Mouse (Mus musculus): ENCODE results near the gene D130043K22Rik. TPM values are rescaled to one million over a fixed set of nuclear protein-coding genes. Genes with fewer than 3 reads are reported as not detected.
A peak's percentile ranks its signal among the peaks of the same experiment; 100 is the strongest.
"Not testable (repeated sequence)": the region's sequence is repeated elsewhere in the genome, so short reads cannot be mapped to it uniquely, and the experiment has no call there.

Gene D130043K22Rik
- total RNA-seq, 2 experiments from 2014 or later: 34.0 to 34.1 TPM

- intact Hi-C loops (cut with DNase I): loop anchor here (2.0 kb wide), 1 partner anchor 30 kb away; the partner anchor contains the start of gene BC005537
- DNase-seq (ENCODE audit: low spot score in 2 of 2): no peak
Measured at GRCm38 (mm10) chr13:24830756-24831352, 14.1 kb upstream of the D130043K22Rik start.

DNA sequence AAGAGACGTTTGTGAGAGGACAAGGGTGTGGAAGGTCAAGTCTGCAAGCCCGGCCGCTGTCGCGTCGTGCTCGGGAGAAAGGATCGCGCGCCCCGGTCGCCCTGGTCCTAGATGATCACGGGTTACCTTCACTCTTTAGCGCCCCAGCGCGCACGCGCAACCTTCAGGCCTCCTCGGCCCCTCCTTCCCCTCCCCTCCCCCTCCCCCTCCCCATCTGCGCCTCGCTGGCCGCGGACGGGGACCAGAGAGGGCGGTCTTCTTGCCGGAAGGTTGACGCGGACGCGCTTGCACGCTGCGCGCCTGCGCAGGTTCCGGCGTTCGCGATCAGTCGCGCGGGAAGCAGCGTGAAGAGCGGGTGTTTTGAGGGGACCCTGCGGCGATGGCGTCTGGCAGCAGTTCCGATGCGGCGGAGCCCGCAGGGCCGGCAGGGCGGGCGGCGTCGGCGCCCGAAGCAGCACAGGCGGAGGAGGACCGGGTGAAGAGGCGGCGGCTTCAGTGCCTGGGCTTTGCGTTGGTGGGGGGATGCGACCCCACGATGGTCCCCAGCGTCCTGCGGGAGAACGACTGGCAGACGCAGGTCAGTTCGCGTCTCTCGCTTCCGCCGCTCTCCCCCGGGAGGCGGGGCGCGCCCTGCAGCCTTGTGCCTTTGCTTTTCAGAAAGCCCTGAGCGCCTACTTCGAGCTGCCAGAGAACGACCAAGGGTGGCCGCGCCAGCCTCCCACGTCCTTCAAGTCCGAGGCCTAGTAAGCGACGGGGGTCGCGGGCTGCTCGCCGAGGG, 13.4 kb upstream of the D130043K22Rik start, which contains the start of the genes Acot13 and Tdp2:
Gene Acot13, minus strand, starts transcription at position 188 of the 778 bp plus-strand sequence.
Gene Tdp2, plus strand, starts transcription at position 327 of the 778 bp plus-strand sequence.
- peak; percentile 94 to 95 for DNase-seq (ENCODE audit: low spot score in 2 of 2)
- intact Hi-C loops (cut with DNase I): loop anchor here (2.0 kb wide), 1 partner anchor 31 kb away; the partner anchor contains the start of gene BC005537

GRCm38 (mm10) chr13:24832131-24832810, 12.7 kb upstream of the D130043K22Rik start:
- intact Hi-C loops (cut with DNase I): no loop called here
- no peak for DNase-seq (ENCODE audit: low spot score in 2 of 2)

DNA sequence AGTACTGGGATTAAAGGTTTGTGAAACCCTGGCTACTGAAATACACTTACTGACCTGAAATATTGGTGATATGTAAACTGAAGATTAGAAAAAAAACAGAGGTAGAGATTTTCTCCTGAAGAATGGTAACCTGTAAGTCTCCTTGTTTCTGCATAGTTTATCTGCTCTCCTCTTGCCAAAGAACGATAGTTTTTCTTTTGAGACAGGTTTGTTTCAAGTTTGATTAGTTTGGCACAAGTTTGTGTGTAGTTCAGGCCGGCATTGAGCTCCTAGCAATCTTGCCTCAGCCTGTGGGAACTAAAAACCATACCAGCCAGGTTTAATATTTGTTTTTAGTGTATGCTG, 12.2 kb upstream of the D130043K22Rik start:
- DNase-seq (ENCODE audit: low spot score in 2 of 2): no peak
- intact Hi-C loops (cut with DNase I): no loop called here

GRCm38 (mm10) chr13:24837765-24838164, 7.2 kb upstream of the D130043K22Rik start:
- not testable (repeated sequence) for DNase-seq (ENCODE audit: low spot score in 2 of 2)

GRCm38 (mm10) chr13:24839831-24840230, 5.1 kb upstream of the D130043K22Rik start:
- intact Hi-C loops (cut with DNase I): no loop called here
- DNase-seq (ENCODE audit: low spot score in 2 of 2): no peak

More at GRCm38 (mm10) chr13:24837765-24838164, 7.2 kb upstream of the D130043K22Rik start:
- intact Hi-C loops (cut with DNase I): not testable (repeated sequence)

GRCm38 (mm10) chr13:24841702-24842101, 3.2 kb upstream of the D130043K22Rik start:
- intact Hi-C loops (cut with DNase I): no loop called here
- no peak for DNase-seq (ENCODE audit: low spot score in 2 of 2)

DNA sequence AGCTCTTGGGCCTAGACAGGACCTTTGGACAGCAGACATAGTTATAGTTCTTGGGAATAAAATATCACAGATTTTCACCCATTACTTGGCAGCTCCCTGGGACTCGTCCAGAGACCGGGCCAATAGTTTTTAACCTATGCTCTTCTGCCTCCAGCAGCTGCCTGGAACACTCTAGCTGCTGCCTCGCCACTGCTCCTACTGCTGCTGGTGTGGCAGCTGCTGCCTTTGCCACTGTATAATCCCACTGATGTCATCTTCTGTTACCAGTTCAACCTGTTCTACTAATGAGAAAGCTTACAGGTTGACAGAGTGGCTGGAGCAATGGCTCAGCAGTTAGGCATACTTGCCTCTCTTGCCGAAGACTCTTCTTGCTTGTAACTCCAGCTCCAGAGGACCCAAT, 4.4 kb downstream of the D130043K22Rik start:
- intact Hi-C loops (cut with DNase I): no loop called here
- DNase-seq (ENCODE audit: low spot score in 2 of 2): no peak

DNA sequence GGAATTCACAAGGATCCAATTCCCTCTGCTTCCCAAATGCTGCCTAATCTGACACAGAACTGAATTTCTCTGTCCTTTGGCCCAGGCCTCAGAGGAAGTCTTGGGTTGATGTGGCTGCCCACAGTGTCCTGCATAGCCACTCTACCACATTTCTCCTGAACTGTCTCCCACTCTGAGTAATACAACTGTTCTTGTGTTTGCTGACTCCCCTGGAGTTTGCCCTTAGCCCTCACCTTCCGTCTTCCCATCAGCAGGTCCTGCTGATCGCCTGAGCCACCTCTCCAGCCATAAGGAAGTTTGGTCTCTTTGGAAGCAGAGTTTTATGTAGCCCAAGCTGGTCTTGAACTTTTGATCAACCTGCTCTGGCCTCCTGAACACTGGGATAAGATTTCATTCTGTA, 7.1 kb downstream of the D130043K22Rik start:
- intact Hi-C loops (cut with DNase I): no loop called here

DNA sequence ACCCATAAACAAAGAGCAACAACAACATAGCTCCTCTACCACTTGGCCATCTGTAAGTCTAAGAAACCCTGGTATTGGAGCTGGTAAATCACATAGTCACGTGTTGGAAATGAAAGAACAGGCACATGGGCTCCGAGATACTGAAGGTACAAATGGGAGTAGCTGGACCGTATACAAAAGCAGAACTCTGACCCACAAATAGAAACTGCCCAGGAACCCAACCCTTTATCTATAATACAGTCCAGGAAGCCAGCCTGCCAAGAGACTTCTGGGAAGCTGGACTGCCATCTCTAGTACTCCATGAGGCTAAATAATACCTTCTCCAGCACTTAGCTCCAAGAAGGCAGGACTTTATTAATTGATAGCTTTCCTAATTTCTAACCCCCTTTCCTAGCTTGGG, 7.6 kb downstream of the D130043K22Rik start:
- intact Hi-C loops (cut with DNase I): no loop called here
- no peak for DNase-seq (ENCODE audit: low spot score in 2 of 2)

More for the DNA sequence above, 7.1 kb downstream of the D130043K22Rik start:
- no peak for DNase-seq (ENCODE audit: low spot score in 2 of 2)

DNA sequence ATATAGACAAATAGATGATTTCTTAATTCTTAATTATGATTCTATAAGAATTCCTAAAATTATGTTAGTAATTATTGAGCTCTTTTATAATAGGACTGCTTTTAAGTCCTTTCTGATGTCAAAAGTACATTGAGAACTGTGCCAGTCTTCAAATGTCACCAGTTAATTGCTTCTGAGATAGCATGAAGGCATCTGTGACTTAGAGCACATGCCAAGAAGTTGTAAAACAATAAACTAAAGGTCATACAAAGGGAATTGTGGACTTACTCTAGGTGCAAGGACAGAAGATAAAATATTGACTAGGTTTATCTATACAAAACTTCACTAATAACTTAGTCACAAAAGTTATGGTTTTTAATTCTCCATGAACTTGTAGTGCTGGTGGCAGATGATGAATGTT, 14.2 kb downstream of the D130043K22Rik start:
- DNase-seq (ENCODE audit: low spot score in 2 of 2): no peak
- intact Hi-C loops (cut with DNase I): no loop called here

GRCm38 (mm10) chr13:24861084-24861483, 16.1 kb downstream of the D130043K22Rik start:
- intact Hi-C loops (cut with DNase I): no loop called here
- DNase-seq (ENCODE audit: low spot score in 2 of 2): no peak

DNA sequence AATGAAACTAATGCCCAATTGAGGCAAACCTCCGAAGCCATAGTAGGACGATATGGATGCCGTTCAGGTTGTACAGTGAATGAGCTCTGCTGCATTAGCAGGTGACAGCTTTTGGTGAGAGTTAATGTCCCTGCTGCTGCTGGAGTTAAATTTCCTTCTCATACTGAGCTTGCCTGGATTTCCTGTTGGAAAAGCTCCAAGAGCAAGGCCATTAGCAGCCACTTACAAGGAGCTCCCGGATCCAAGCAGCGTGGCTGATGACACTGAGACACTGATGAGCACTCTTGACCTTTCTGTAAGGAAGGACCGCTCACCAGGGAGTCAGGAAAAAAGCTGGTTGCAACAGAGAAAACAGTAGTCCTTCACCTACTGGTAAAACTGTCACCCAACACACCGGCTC, 17.1 kb downstream of the D130043K22Rik start:
- intact Hi-C loops (cut with DNase I): no loop called here
- no peak for DNase-seq (ENCODE audit: low spot score in 2 of 2)

DNA sequence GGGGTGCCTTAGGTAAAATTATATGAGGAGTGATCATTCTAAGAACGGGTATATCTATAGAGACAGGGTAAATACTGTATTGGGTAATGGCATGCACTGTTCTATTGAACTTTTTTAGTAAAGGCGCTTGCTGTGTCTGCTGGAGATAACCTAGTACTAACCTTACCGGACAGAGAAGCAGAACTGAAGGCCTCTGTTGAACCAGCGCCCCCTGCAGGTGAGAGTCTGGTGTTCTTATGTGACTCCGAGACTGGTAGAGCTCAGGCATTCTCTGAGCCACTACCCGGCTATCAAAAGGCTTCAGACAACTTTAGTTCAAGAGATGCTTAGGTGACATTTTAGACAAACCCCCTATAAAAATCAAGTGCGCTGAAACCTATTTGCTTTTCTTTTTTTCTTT, 17.6 kb downstream of the D130043K22Rik start:
- peak; percentile 50 to 58 for DNase-seq (ENCODE audit: low spot score in 2 of 2)
- intact Hi-C loops (cut with DNase I): no loop called here

DNA sequence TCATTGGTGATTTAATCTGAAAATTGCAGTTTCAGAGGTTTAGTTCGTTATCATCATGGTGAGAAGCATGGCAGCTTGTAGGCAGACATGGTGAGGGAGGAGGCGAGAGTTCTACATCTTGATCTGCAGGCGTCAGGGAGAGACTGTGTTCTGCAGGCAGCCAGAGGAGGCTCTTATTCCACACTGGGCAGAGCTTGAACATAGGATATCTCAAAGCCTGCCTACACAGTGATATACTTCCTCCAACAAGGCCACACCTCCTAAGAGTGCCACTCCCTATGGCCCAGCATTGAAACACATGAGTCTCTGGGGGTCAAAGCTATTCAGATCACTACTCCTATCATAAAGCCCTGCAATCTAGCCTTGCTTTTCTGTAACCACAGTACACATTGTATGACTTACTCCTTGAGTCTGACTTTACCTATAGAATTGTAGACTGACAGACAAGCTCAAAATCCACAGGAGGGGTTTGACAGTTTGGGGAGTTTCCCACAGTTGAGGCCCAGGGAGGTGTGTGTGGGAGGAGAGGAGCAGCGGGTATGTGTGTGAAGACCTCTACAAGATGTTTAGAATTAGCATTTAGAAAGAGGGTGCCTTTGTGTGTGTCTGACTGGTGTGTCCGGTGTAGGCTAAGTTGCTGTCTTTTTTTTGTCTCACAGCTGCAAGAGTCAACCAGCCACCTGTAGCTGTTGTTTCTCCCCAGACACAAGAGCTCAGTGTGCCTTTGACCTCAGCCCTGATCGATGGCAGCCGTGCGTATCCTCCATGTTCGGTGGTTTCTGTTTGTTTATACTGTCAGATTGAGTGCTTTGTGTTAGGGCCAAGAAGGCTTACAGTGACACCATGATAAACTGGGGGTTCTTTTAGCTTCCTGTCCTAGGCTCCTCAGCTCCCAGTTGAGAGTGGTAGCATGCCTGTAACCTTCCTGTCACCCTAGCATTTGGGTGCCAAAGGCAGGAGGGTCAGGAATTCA, 21.8 kb downstream of the D130043K22Rik start:
- intact Hi-C loops (cut with DNase I): no loop called here
- DNase-seq (ENCODE audit: low spot score in 2 of 2): no peak

DNA sequence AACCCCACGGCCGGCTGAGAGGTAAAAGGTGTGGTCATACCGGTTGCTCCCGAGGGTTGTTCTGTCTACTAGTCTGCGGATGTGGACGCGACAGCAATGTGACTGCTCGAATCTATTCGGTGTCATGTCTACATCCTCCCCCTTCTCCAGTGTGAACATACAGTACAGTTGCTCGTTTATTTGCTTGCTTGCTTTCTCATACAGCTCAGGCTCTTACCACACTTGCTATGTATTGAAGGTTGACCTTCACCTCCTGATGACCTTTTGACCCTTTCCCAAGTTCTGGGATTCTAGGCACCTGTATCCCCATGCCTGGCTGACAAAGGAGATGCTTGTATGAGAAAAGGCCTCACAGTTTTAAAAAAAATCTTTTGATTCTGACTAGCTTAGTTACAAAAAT, 22.9 kb downstream of the D130043K22Rik start:
- DNase-seq (ENCODE audit: low spot score in 2 of 2): no peak
- intact Hi-C loops (cut with DNase I): no loop called here

DNA sequence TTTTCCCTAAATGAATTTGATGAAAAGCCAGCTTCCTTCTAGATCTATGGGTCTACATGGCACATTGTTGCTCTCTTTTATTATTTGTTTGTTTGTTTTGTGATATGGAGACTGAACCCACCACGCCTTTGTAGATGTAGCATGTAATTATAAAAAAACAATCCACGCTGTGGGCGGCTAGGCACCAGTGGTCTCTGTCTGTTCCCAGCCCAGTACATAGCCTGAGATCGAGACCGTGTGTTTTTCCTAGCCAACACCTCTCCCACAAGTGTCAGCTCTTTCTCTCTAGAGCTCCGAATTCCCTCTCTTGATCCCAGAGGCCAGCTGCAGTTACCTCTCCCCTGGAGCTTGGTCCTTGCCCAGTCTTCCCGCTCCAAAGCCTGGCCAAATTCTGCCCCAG, 23.3 kb downstream of the D130043K22Rik start:
- DNase-seq (ENCODE audit: low spot score in 2 of 2): no peak
- intact Hi-C loops (cut with DNase I): no loop called here

DNA sequence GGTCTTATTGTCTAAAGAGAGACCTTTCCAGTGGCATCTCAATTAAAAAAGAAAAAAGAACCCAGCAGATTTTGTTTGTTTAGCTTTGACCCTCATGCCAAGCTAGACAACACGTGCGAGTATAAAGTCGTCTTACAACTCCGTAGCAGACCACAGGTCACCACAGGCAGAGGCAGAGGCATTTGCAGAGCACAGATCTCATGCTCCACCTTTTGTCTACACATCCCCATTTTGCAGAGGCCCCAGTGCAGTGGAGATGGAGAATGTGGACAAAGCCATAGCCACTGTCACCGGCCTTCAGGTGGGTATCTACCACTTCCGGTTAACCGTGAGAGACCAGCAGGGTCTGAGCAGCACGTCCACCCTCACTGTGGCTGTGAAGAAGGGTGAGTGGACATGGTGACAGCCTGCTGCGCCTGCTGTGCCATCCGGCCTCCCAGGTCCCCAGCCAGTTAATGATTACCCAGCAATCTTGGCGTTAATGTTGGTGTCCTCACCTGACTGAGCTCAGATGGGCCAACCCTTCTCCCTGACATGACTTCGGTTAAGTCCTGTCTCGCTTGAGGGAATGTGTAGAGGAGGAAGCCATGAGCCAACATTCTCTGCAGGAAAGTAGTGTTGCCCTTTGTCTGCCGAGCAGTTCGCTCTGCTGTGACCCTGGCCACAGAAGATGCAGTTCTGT, 34.6 kb downstream of the D130043K22Rik start:
- no peak for DNase-seq (ENCODE audit: low spot score in 2 of 2)
- intact Hi-C loops (cut with DNase I): no loop called here

GRCm38 (mm10) chr13:24880208-24880607, 35.3 kb downstream of the D130043K22Rik start:
- intact Hi-C loops (cut with DNase I): no loop called here
- no peak for DNase-seq (ENCODE audit: low spot score in 2 of 2)

Data from left cerebral cortex, postnatal 14 days (tissue).